Mouse (Mus musculus) naive thymus-derived CD4-positive, alpha-beta T cell, adult 5 months (primary cell): ENCODE data around the gene Tmcc1. TPM values are rescaled to one million over a fixed set of nuclear protein-coding genes. Genes with fewer than 3 reads are reported as not detected.

Experiments
- polyA plus RNA-seq: library from polyadenylated mRNA; unstranded; fragments of 100-300 nt; shearing (Covaris generic); gene quantifications from one replicate; pipeline ENCODE4 v1.2.1, GENCODE M21; 2017

The Tmcc1 gene
- polyA plus RNA-seq = 18.1 TPM

DNA sequence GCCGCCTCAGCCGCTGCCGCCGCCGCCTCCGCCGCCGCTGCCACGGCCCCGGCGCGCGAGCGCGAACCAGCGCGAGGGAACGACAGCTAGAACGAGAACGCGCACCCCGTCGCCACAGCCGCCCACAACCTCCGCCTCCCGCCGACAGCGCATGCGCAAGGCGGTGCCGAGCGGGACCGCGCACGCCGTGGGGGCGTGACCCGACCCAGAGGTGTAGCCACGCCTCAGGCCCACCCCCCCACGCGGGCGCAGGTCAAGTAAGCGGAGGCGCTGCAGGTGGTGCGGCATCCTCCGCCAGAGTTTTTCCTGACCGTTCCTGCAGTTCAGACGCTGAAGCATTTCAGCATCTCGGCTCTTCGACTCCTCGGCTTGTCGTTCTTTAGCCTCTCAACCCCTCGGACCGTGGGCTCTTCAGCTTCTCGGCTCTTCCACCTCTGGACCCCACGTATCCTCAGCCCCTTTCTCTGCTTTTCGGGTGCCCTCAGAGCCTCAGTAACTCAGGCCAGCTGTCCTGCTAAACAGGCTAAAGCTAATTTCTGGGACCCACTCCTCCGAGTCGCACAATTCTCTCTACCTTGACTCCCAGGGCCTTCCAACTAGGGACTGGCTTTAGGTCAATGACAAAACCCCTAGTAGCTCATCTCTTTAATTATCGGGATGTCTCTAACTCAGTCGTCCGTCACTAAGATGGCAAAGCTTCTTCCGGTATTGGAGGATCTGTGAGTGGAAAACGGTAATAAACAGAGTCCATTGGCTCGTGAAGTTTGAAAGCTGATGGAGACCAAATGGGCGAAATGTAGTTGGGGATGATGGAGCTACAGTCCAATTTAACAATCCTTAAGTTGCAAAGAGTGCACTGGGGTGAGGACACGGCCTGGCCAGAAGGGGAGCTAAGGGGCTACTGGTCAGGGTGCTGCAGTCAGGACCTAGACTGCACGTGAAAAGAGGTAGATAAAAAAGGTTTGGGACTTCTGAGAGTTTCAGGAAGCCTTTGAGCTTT is at the start of gene Tmcc1:
Tmcc1 (minus strand) TSS at position 93 of the 1,000 bp plus-strand sequence.

GRCm38 (mm10) chr6:116207729-116208534 is 14.6 kb upstream of the Tmcc1 start, which contains the start of gene Washc2:
Washc2 (plus strand) TSS chr6:116208038.

GRCm38 (mm10) chr6:115994877-115995520 is 198.3 kb downstream of the Tmcc1 start, which contains the start of gene Plxnd1:
Plxnd1 (minus strand) TSS chr6:115995005.

Other genes with a start within 250 kb of the Tmcc1 start
- gene H1foo, start 248.5 kb downstream of the Tmcc1 start, polyA plus RNA-seq = not detected
- gene Plxnd1, start 198.5 kb downstream of the Tmcc1 start, polyA plus RNA-seq = 1.2 TPM
- gene Washc2, start 14.6 kb upstream of the Tmcc1 start, polyA plus RNA-seq = 81.6 TPM
- gene Zfand4, start 70.7 kb upstream of the Tmcc1 start, polyA plus RNA-seq = 0.82 TPM
- gene March8, start 144.5 kb upstream of the Tmcc1 start, polyA plus RNA-seq = not detected